Mouse (Mus musculus): ENCODE results near the gene Tpcn2. TPM values are rescaled to one million over a fixed set of nuclear protein-coding genes. Genes with fewer than 3 reads are reported as not detected.

The Tpcn2 gene
- total and polyA plus RNA-seq, 3 experiments: 3.7 to 7.3 (median 7.2) TPM

DNA sequence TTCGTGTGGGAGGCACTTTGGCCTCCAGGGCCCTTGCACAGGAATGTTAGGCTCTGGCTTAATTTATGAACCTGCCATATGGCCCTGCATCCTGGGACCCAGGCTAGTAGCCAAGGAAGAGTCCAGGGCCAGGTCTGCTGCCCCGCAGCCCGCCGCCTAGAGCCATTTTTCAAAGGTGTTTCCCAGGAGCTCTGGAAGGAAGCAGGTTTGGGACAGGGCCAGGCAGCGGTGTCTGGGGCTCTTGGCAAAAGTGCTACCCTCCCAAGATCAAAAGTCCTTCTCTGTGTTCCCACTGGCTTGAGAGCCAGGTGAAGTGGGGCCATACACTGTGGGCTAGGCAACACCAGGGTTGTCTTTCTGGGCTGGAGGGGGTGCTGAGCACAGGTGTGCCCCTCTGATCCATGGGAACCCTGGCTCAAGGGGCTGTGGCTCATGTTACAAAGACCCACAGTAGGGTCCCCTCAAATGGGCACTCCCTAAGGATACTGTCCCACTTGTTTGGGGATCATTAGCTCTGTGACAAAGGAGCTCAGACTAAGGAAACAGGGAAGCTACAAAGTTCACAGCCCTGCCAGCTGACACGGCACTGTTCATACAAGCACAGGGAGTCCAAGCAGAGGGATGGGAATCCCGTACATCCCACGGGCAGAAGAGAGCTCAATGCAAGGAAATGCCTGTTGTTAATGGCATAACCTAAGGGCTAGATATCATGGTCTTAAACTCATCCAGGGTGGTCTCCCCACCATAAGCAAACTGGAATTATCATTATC, 43.9 kb downstream of the Tpcn2 start:
- in situ Hi-C loops (cut with MboI; ENCODE audit: low pct_ligation_motif_present, low pct_unique_long_range_greater_than_20kb, low sequenced_read_pairs) (loop anchor here (5.0 kb wide), 1 partner anchor 303 kb away; the partner anchor contains the start of gene Ccnd1), dilution Hi-C loops (cut with MboI; ENCODE audit: extremely low pct_ligation_motif_present, extremely low pct_unique_long_range_greater_than_20kb, low sequenced_read_pairs) (no loop called here)
- Histone ChIP-seq H3K79me2 (replicated peaks; ENCODE audit: control insufficient read depth, extremely low read depth, insufficient read depth, poor library complexity, severe bottlenecking) (no peaks in the 10 kb centered on the region), H3K9me3 (replicated peaks; ENCODE audit: low read length) (peaks cover 4% of the 10 kb centered on the region), H3K27me3 (replicated peaks) (peaks cover 54% of the 10 kb centered on the region), H3K9ac (ENCODE audit: insufficient read depth, low read depth) (no peak overlapping the region), H3K4me2 (ENCODE audit: insufficient read depth, low read depth, poor library complexity, severe bottlenecking) (no peak overlapping the region), H3K27ac (ENCODE audit: insufficient read depth, low read depth) (no peak overlapping the region), H3K36me3 (replicated peaks in 1 of 2; ENCODE audit: control insufficient read depth in 1 of 2, insufficient read depth in 1 of 2, low read length in 1 of 2) (no peaks in the 10 kb centered on the region), H3K4me1 (ENCODE audit: control insufficient read depth in 1 of 2, insufficient read depth in 2 of 2) (no peaks in the 10 kb centered on the region), H3K4me3 (replicated peaks in 1 of 3; ENCODE audit: low read depth in 2 of 3, low read length in 2 of 3, poor library complexity in 1 of 3) (no peak overlapping the region)
- no peak for DNase-seq (ENCODE audit: extremely low read depth)
- TF ChIP-seq RAD21 (IDR thresholded peaks at IDR 0.05; ENCODE audit: low read depth, low read length): no peak
- TF ChIP-seq KAT2A (IDR thresholded peaks at IDR 0.05; ENCODE audit: insufficient replicate concordance, low read length): no peak
- no peak for TF ChIP-seq ZMIZ1 (IDR thresholded peaks at IDR 0.05; ENCODE audit: low read depth, low read length)
- TF ChIP-seq RCOR1 (conservative IDR thresholded peaks at IDR 0.05; ENCODE audit: low read depth, low read length): no peak
- TF ChIP-seq EP300 (IDR thresholded peaks at IDR 0.05; ENCODE audit: low read length): no peak
- TF ChIP-seq USF1 (IDR thresholded peaks at IDR 0.05; ENCODE audit: low read depth, low read length): no peak
- TF ChIP-seq SIN3A (IDR thresholded peaks at IDR 0.05; ENCODE audit: low read length): no peak
- no peak for TF ChIP-seq JUN (IDR thresholded peaks at IDR 0.05; ENCODE audit: insufficient read depth, low read depth, low read length)
- TF ChIP-seq E2F4 (IDR thresholded peaks at IDR 0.05; ENCODE audit: insufficient replicate concordance, low read depth, low read length): no peak
- no peak for TF ChIP-seq POLR2A (IDR thresholded peaks at IDR 0.05; ENCODE audit: low read depth, low read length)
- no peak for TF ChIP-seq NRF1 (IDR thresholded peaks at IDR 0.05; ENCODE audit: low read depth, low read length)
- TF ChIP-seq ZKSCAN1 (IDR thresholded peaks at IDR 0.05; ENCODE audit: borderline replicate concordance, low read depth, low read length): no peak
- TF ChIP-seq ZC3H11A (IDR thresholded peaks at IDR 0.05; ENCODE audit: low read depth, low read length): no peak

- H3K36me3 ChIP-seq (replicated peaks in 1 of 2; ENCODE audit: control insufficient read depth in 1 of 2, insufficient read depth in 1 of 2, low read length in 1 of 2): no peaks in the 10 kb centered on the region
- in situ Hi-C loops (cut with MboI; ENCODE audit: low pct_ligation_motif_present, low pct_unique_long_range_greater_than_20kb, low sequenced_read_pairs): no loop called here
- no peak for DNase-seq (ENCODE audit: extremely low read depth)
Observed at GRCm38 (mm10) chr7:145239145-145239544, 44.7 kb downstream of the Tpcn2 start.

More at GRCm38 (mm10) chr7:145239145-145239544, 44.7 kb downstream of the Tpcn2 start:
- H3K9me3 ChIP-seq (replicated peaks; ENCODE audit: low read length): peaks cover 7% of the 10 kb centered on the region
- H3K4me1 ChIP-seq (ENCODE audit: control insufficient read depth in 1 of 2, insufficient read depth in 2 of 2): no peaks in the 10 kb centered on the region
- H3K27me3 ChIP-seq (replicated peaks): peaks cover 60% of the 10 kb centered on the region
- H3K4me2 ChIP-seq (ENCODE audit: insufficient read depth, low read depth, poor library complexity, severe bottlenecking): no peak overlapping the region
- no peak overlapping the region for H3K9ac ChIP-seq (ENCODE audit: insufficient read depth, low read depth)
- dilution Hi-C loops (cut with MboI; ENCODE audit: extremely low pct_ligation_motif_present, extremely low pct_unique_long_range_greater_than_20kb, low sequenced_read_pairs): no loop called here
- no peak overlapping the region for H3K4me3 ChIP-seq (replicated peaks in 1 of 3; ENCODE audit: low read depth in 2 of 3, low read length in 2 of 3, poor library complexity in 1 of 3)
- H3K27ac ChIP-seq (ENCODE audit: insufficient read depth, low read depth): no peak overlapping the region
- H3K79me2 ChIP-seq (replicated peaks; ENCODE audit: control insufficient read depth, extremely low read depth, insufficient read depth, poor library complexity, severe bottlenecking): no peaks in the 10 kb centered on the region
- TF ChIP-seq TCF12 (IDR thresholded peaks at IDR 0.05; ENCODE audit: low read depth, low read length): no peak
- no peak for TF ChIP-seq POLR2A (IDR thresholded peaks at IDR 0.05; ENCODE audit: low read depth, low read length)
- no peak for TF ChIP-seq GABPA (IDR thresholded peaks at IDR 0.05; ENCODE audit: insufficient replicate concordance, low read depth, low read length)
- no peak for TF ChIP-seq USF1 (IDR thresholded peaks at IDR 0.05; ENCODE audit: low read depth, low read length)
- TF ChIP-seq E2F4 (IDR thresholded peaks at IDR 0.05; ENCODE audit: insufficient replicate concordance, low read depth, low read length): no peak
- no peak for TF ChIP-seq RCOR1 (conservative IDR thresholded peaks at IDR 0.05; ENCODE audit: low read depth, low read length)
- TF ChIP-seq MEF2A (IDR thresholded peaks at IDR 0.05; ENCODE audit: borderline replicate concordance, low read depth, low read length): no peak
- TF ChIP-seq TBP (conservative IDR thresholded peaks at IDR 0.05; ENCODE audit: low read depth, low read length): no peak

Data from CH12.LX (cell line).